9 mouse cellular contexts compared by ENCODE assay signal in genomic region chr15:99317267-99317651, GRCm38 (mm10). TPM values are rescaled to one million over a fixed set of nuclear protein-coding genes. Genes with fewer than 3 reads are reported as not detected.
DNase-seq lines count a peak whose midpoint lies in the region; ATAC-seq lines count a peak whose summit lies in the region.
"Had no signal": no experiment of that assay in that cellular context is flagged by ENCODE, and none has a peak within 500 bp of the region (broad histone marks: within the 10 kb centered on the region; RNA-seq: fewer than 3 reads in every experiment).

No protein-coding gene starts in this region.

- intact Hi-C loops in gastrocnemius, postnatal 36 days (cut with DNase I), result loop anchor here (2.0 kb wide), 1 partner anchor 154 kb away; no protein-coding TSS in a partner anchor
- intact Hi-C loops in left cerebral cortex, postnatal 25 days (cut with DNase I), result loop anchor here (2.0 to 5.0 kb wide), 2 partner anchors 54 to 155 kb away; partner anchors contain the start of genes Bcdin3d and Fmnl3

- H3K4me3 ChIP-seq in heart, embryonic 15.5 days, result no peak overlapping the region
- H3K4me3 ChIP-seq in midbrain, embryonic 10.5 days, result no peak overlapping the region
- H3K4me3 ChIP-seq: erythroblast, embryonic 14.5 days had no signal

- peak overlapping the region; percentile 63 for H3K27ac ChIP-seq in heart, embryonic 15.5 days
- H3K27ac ChIP-seq in midbrain, embryonic 10.5 days (replicated peaks), result peak overlapping the region; percentile 70

- peaks cover 19% of the 10 kb centered on the region; the same call in 1 of the 2 replicates for H3K4me1 ChIP-seq in heart, embryonic 15.5 days (replicated peaks)
- no peaks in the 10 kb centered on the region for H3K4me1 ChIP-seq in midbrain, embryonic 10.5 days

- H3K36me3 ChIP-seq in heart, embryonic 15.5 days, result peaks cover 78% of the 10 kb centered on the region
- peaks cover 100% of the 10 kb centered on the region for H3K36me3 ChIP-seq in midbrain, embryonic 10.5 days

- no peaks in the 10 kb centered on the region for H3K27me3 ChIP-seq in heart, embryonic 15.5 days
- no peaks in the 10 kb centered on the region for H3K27me3 ChIP-seq in midbrain, embryonic 10.5 days (ENCODE audit: low read depth, poor library complexity, severe bottlenecking)

- no peaks in the 10 kb centered on the region for H3K9me3 ChIP-seq in heart, embryonic 15.5 days (replicated peaks)
- H3K9me3 ChIP-seq in midbrain, embryonic 10.5 days (replicated peaks), result no peaks in the 10 kb centered on the region

- no peak overlapping the region for H3K4me2 ChIP-seq in heart, embryonic 15.5 days

- DNase-seq in gastrocnemius, adult 18-20 months (ENCODE audit: low spot score), result peak; percentile 29
- no peak for DNase-seq in gastrocnemius, postnatal 36 days
- DNase-seq in kidney, postnatal 10 days, result peak; percentile 77
- DNase-seq in midbrain, embryonic 10.5 days (ENCODE audit: low spot score), result no peak
- DNase-seq in right cerebral cortex, postnatal 36 days (ENCODE audit: low spot score in 2 of 2), result no peak
- no peak for DNase-seq in thymus, postnatal 0 days (ENCODE audit: low spot score)
- no peak for DNase-seq in left cerebral cortex, postnatal 25 days (ENCODE audit: low spot score in 2 of 2)

- 0 out of 2 replicates have a peak, but pooled peaks have one; percentile 23 for ATAC-seq in heart, embryonic 15.5 days (replicated peaks; ENCODE audit: insufficient number of reproducible peaks, insufficient read depth, low FRiP score, low read depth)

- WGBS in heart, embryonic 15.5 days, result 76% methylated on average over 2 of the region's 2 CpGs
- WGBS in midbrain, embryonic 10.5 days, result 74% methylated on average over 2 of the region's 2 CpGs

- H3K9ac ChIP-seq in heart, embryonic 15.5 days, result no peak overlapping the region

RNA-seq across cellular contexts. Expression of gene Fam186b, which starts 21.6 kb away (rescaled TPM):
- not detected for total RNA-seq in gastrocnemius, adult 18-20 months (2021)
- not detected for total RNA-seq in gastrocnemius, postnatal 36 days (2021)
- polyA plus RNA-seq in heart, embryonic 15.5 days (2015; fragmentation: Nextera tagmentation; extraction: Ambion mirVana), result 0.09 and 0.47 TPM in 2 replicates
- polyA plus RNA-seq in midbrain, embryonic 10.5 days (2016; fragmentation: Nextera tagmentation; extraction: Ambion mirVana), result 0.11 and 0.19 TPM in 2 replicates
- polyA plus RNA-seq in thymus, postnatal 0 days (2015; fragmentation: Nextera tagmentation; extraction: Ambion mirVana), result 0.05 and 0.08 TPM in 2 replicates
- 1 to 10 TPM; 1.6 to 1.9 TPM for total RNA-seq in left cerebral cortex, postnatal 25 days (2021)
- polyA plus RNA-seq: erythroblast, embryonic 14.5 days had no signal

RNA-seq across cellular contexts. Expression of gene Prpf40b, which starts 22.4 kb away (rescaled TPM):
- total RNA-seq in gastrocnemius, adult 18-20 months (2021), result 10 to 100 TPM; 21.9 to 25.4 TPM
- 10 to 100 TPM; 21.0 to 23.0 TPM for total RNA-seq in gastrocnemius, postnatal 36 days (2021)
- polyA plus RNA-seq in heart, embryonic 15.5 days (2015; fragmentation: Nextera tagmentation; extraction: Ambion mirVana), result 37.2 and 42.1 TPM in 2 replicates
- polyA plus RNA-seq in midbrain, embryonic 10.5 days (2016; fragmentation: Nextera tagmentation; extraction: Ambion mirVana), result 61.2 and 70.7 TPM in 2 replicates
- 13.0 and 14.0 TPM in 2 replicates for polyA plus RNA-seq in thymus, postnatal 0 days (2015; fragmentation: Nextera tagmentation; extraction: Ambion mirVana)
- 10 to 100 TPM; 87.0 to 95.3 TPM for total RNA-seq in left cerebral cortex, postnatal 25 days (2021)

RNA-seq across cellular contexts. Expression of gene Fmnl3, which starts 53.0 kb away (rescaled TPM):
- 1 to 10 TPM; 4.2 to 7.7 TPM for total RNA-seq in gastrocnemius, adult 18-20 months (2021)
- total RNA-seq in gastrocnemius, postnatal 36 days (2021), result 1 to 10 TPM; 6.6 to 7.0 TPM
- polyA plus RNA-seq in heart, embryonic 15.5 days (2015; fragmentation: Nextera tagmentation; extraction: Ambion mirVana), result 14.0 and 17.8 TPM in 2 replicates
- 10.9 and 12.6 TPM in 2 replicates for polyA plus RNA-seq in midbrain, embryonic 10.5 days (2016; fragmentation: Nextera tagmentation; extraction: Ambion mirVana)
- polyA plus RNA-seq in thymus, postnatal 0 days (2015; fragmentation: Nextera tagmentation; extraction: Ambion mirVana), result 21.2 and 22.3 TPM in 2 replicates
- 10 to 100 TPM in 1 of 2 experiments, 1 to 10 TPM in 1; 9.5 to 10.7 TPM for total RNA-seq in left cerebral cortex, postnatal 25 days (2021)

Comparison
In these comparisons a context has a peak if more than half of its experiments do, and no peak if none do; other contexts are left out.
1. DNase-seq: peak in gastrocnemius, adult 18-20 months (single experiment) and kidney, postnatal 10 days (single experiment); none in gastrocnemius, postnatal 36 days (0 of 2), midbrain, embryonic 10.5 days (single experiment), right cerebral cortex, postnatal 36 days (0 of 2), thymus, postnatal 0 days (single experiment) and left cerebral cortex, postnatal 25 days (0 of 2).